Mouse (Mus musculus) gonadal fat pad, adult 2 months (tissue): Measurements from ENCODE around the gene Rfx5. TPM values are rescaled to one million over a fixed set of nuclear protein-coding genes. Genes with fewer than 3 reads are reported as not detected.
"Not testable (repeated sequence)": the region's sequence is repeated elsewhere in the genome, so short reads cannot be mapped to it uniquely, and the experiment has no call there.

Experiments
- DNase-seq: peaks from one replicate; pipeline ENCODE4 v3.0.0-alpha.2; 2012; ENCODE audit warnings: low read depth
- polyA plus RNA-seq: library from polyadenylated mRNA; depleted of rRNA; stranded (reverse); fragments of >200 nt; gene quantifications from 2 replicates; pipeline ENCODE4 v1.2.3, GENCODE M21; 2012

Gene Rfx5
- polyA plus RNA-seq, 1 experiment: 15.4 TPM

GRCm38 (mm10) chr3:94935332-94935731, 18.5 kb upstream of the Rfx5 start:
- DNase-seq: not testable (repeated sequence)

- DNase-seq: not testable (repeated sequence)
Measured at GRCm38 (mm10) chr3:94936147-94936546, 17.7 kb upstream of the Rfx5 start.

GRCm38 (mm10) chr3:94937194-94937593, 16.7 kb upstream of the Rfx5 start:
- DNase-seq: not testable (repeated sequence)

- DNase-seq: not testable (repeated sequence)
Measured at GRCm38 (mm10) chr3:94940033-94940432, 13.8 kb upstream of the Rfx5 start.

GRCm38 (mm10) chr3:94942211-94942967, 11.5 kb upstream of the Rfx5 start:
- not testable (repeated sequence) for DNase-seq

GRCm38 (mm10) chr3:94943706-94944105, 10.2 kb upstream of the Rfx5 start:
- not testable (repeated sequence) for DNase-seq

- no peak for DNase-seq
Measured at GRCm38 (mm10) chr3:94948066-94948614, 5.7 kb upstream of the Rfx5 start.

- DNase-seq: no peak
Measured at GRCm38 (mm10) chr3:94949645-94950044, 4.2 kb upstream of the Rfx5 start.

GRCm38 (mm10) chr3:94952806-94953205, 1.1 kb upstream of the Rfx5 start:
- no peak for DNase-seq

- no peak for DNase-seq
Measured at GRCm38 (mm10) chr3:94953384-94953763, 501 bp upstream of the Rfx5 start.

- DNase-seq: no peak
Measured at GRCm38 (mm10) chr3:94958295-94958694, 4.4 kb downstream of the Rfx5 start.

- no peak for DNase-seq
Measured at GRCm38 (mm10) chr3:94959871-94960270, 6.0 kb downstream of the Rfx5 start.

- DNase-seq: no peak
Measured at GRCm38 (mm10) chr3:94960322-94960721, 6.4 kb downstream of the Rfx5 start.

GRCm38 (mm10) chr3:94964989-94965388, 11.1 kb downstream of the Rfx5 start:
- DNase-seq: no peak

- no peak for DNase-seq
Measured at GRCm38 (mm10) chr3:94965878-94966277, 12.0 kb downstream of the Rfx5 start.

- DNase-seq: no peak
Measured at GRCm38 (mm10) chr3:94972552-94972951, 18.7 kb downstream of the Rfx5 start.

- no peak for DNase-seq
Measured at GRCm38 (mm10) chr3:94973620-94974019, 19.7 kb downstream of the Rfx5 start.

GRCm38 (mm10) chr3:94974026-94974527, 20.2 kb downstream of the Rfx5 start:
- DNase-seq: no peak

GRCm38 (mm10) chr3:94974528-94975422, 20.9 kb downstream of the Rfx5 start, which contains the start of gene Pi4kb:
Gene Pi4kb, plus strand, starts transcription at chr3:94974731.
- DNase-seq: no peak

GRCm38 (mm10) chr3:94984312-94984711, 30.4 kb downstream of the Rfx5 start:
- DNase-seq: peak; percentile 79

GRCm38 (mm10) chr3:94985513-94985912, 31.6 kb downstream of the Rfx5 start:
- DNase-seq: no peak

GRCm38 (mm10) chr3:94987578-94987977, 33.7 kb downstream of the Rfx5 start:
- no peak for DNase-seq
